Mouse (Mus musculus) embryonic facial prominence, embryonic 14.5 days (tissue): ENCODE data around the gene Vmn2r21. TPM values are rescaled to one million over a fixed set of nuclear protein-coding genes. Genes with fewer than 3 reads are reported as not detected.

Experiments used
- polyA plus RNA-seq: library from polyadenylated mRNA; unstranded; fragments of >200 nt; fragmentation: Nextera tagmentation; extraction: Ambion mirVana; gene quantifications from 2 replicates; pipeline ENCODE4 v1.2.1, GENCODE M21; 2014

The Vmn2r21 gene
- polyA plus RNA-seq, 1 experiment from 2014 or later, result not detected

Other genes with a start within 250 kb of the Vmn2r21 start
- gene Clec4e, start 243.5 kb downstream of the Vmn2r21 start, polyA plus RNA-seq, result 0.10 and 0.25 TPM in 2 replicates
- gene Vmn2r19, start 225.1 kb downstream of the Vmn2r21 start, polyA plus RNA-seq, result not detected in 2 replicates
- not detected in 2 replicates for gene Vmn2r20, start 115.3 kb downstream of the Vmn2r21 start, polyA plus RNA-seq
- not detected in 2 replicates for gene Vmn2r22, start 117.3 kb upstream of the Vmn2r21 start, polyA plus RNA-seq
- gene Vmn2r23, start 169.3 kb upstream of the Vmn2r21 start, polyA plus RNA-seq, result not detected in 2 replicates
- gene Vmn2r24, start 245.5 kb upstream of the Vmn2r21 start, polyA plus RNA-seq, result not detected in 2 replicates